In the genomic region with DNA sequence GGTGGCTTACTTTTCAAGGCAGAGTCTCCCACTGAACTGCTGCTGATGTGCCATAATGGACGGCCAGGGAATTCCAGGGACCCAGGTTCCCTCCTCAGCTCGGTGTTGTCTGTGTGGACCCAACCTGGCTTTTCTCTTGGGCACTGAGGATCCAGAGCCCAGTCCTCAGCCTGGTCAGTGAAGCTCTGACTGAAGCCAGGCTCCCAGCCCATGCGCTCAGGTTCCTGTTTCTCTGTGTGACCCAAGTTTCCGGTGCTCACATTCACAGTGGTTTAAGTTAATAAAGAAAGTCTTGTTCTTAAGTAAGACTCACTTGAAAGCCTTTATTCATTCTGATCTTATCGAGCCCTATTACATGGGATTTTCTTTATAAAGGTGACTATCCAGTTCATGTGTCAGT, we compare ENCODE assay signal across 30 mouse cellular contexts.
DNase-seq lines count a peak whose midpoint lies in the region; ATAC-seq and TF ChIP-seq lines count a peak whose summit lies in the region.
"Had no signal": no experiment of that assay in that cellular context is flagged by ENCODE, and none has a peak within 500 bp of the region (broad histone marks: within the 10 kb centered on the region; RNA-seq: fewer than 3 reads in every experiment).

No protein-coding gene starts in this region.

- H3K4me1 ChIP-seq in lung, adult 2 months (ENCODE audit: control insufficient read depth, insufficient read depth, low read length) = peaks cover 3% of the 10 kb centered on the region
- H3K4me1 ChIP-seq in neural tube, embryonic 15.5 days = peaks cover 14% of the 10 kb centered on the region
- H3K4me1 ChIP-seq: embryonic facial prominence, embryonic 13.5 days had no signal

- no peak overlapping the region for H3K4me3 ChIP-seq in lung, adult 2 months (replicated peaks; ENCODE audit: extremely low read depth, low read depth, low read length)
- H3K4me3 ChIP-seq in neural tube, embryonic 15.5 days (replicated peaks) = no peak overlapping the region
- H3K4me3 ChIP-seq: embryonic facial prominence, embryonic 10.5 days; embryonic facial prominence, embryonic 13.5 days; erythroblast, embryonic 14.5 days; forebrain, embryonic 12.5 days; forebrain, embryonic 15.5 days; heart, adult 2 months; heart, embryonic 10.5 days; heart, embryonic 13.5 days had no signal

- peak; percentile 5 for DNase-seq in lung, adult 2 months
- no peak for DNase-seq in lung, postnatal 10 days
- DNase-seq in left cerebral cortex, adult 18-20 months (ENCODE audit: low spot score in 2 of 2) = no peak
- DNase-seq in frontal cortex, adult 2 months (ENCODE audit: extremely low spot score in 1 of 2, low spot score in 1 of 2) = no peak
- DNase-seq: adrenal gland, adult 8-10 months; adrenal gland, postnatal 25 days; cerebellum, adult 18-20 months; cerebellum, adult 9-10 months; cerebellum, postnatal 14 days; embryo, embryonic 11 days; gastrocnemius, postnatal 10 days; gastrocnemius, postnatal 36 days; heart, adult 2 months; heart, postnatal 14 days; heart, postnatal 4 days had no signal

- H3K9ac ChIP-seq in neural tube, embryonic 15.5 days (replicated peaks) = no peak overlapping the region
- H3K9ac ChIP-seq: embryonic facial prominence, embryonic 13.5 days; forebrain, embryonic 12.5 days; forebrain, embryonic 15.5 days; heart, embryonic 13.5 days; hindbrain, embryonic 14.5 days had no signal

- 82% methylated on average over 5 of the region's 5 CpGs for WGBS in lung, adult 2 months
- 91% methylated on average over 5 of the region's 5 CpGs for WGBS in neural tube, embryonic 15.5 days

- peak; percentile 77 for ATAC-seq in granulocyte monocyte progenitor cell, adult 5-6 weeks (replicated peaks; ENCODE audit: poor library complexity, severe bottlenecking)
- ATAC-seq in megakaryocyte progenitor cell, adult 5-6 weeks (replicated peaks; ENCODE audit: poor library complexity) = peak; percentile 71
- no peak for ATAC-seq in neural tube, embryonic 15.5 days (ENCODE audit: low FRiP score)
- ATAC-seq: activated CD4-positive, CD25-positive, alpha-beta regulatory T cell, adult 4 months; CD4-positive, CD25-positive, alpha-beta regulatory T cell, adult 4 months; forebrain, embryonic 15.5 days; hindbrain, postnatal 0 days; inflammation-experienced regulatory T-cells, adult 6 months had no signal

- no peaks in the 10 kb centered on the region for H3K27me3 ChIP-seq in neural tube, embryonic 15.5 days (replicated peaks)
- H3K27me3 ChIP-seq: embryonic facial prominence, embryonic 13.5 days; forebrain, embryonic 12.5 days; forebrain, embryonic 15.5 days; heart, embryonic 13.5 days had no signal

- no peak for TF ChIP-seq POLR2A in lung, adult 2 months (IDR thresholded peaks at IDR 0.05; ENCODE audit: borderline replicate concordance, extremely low read depth, low read depth, low read length)

- H3K27ac ChIP-seq in neural tube, embryonic 15.5 days (replicated peaks) = no peak overlapping the region
- H3K27ac ChIP-seq: embryonic facial prominence, embryonic 10.5 days; embryonic facial prominence, embryonic 13.5 days; forebrain, embryonic 12.5 days; forebrain, embryonic 15.5 days; heart, adult 2 months; heart, embryonic 10.5 days; heart, embryonic 13.5 days; hindbrain, embryonic 14.5 days; hindbrain, postnatal 0 days had no signal

- no peak for TF ChIP-seq CTCF in lung, adult 2 months (IDR thresholded peaks at IDR 0.05; ENCODE audit: insufficient read depth, low read length)

- H3K36me3 ChIP-seq in neural tube, embryonic 15.5 days = peaks cover 3% of the 10 kb centered on the region

- H3K9me3 ChIP-seq in neural tube, embryonic 15.5 days (replicated peaks) = no peaks in the 10 kb centered on the region
- H3K9me3 ChIP-seq: embryonic facial prominence, embryonic 10.5 days; embryonic facial prominence, embryonic 13.5 days; forebrain, embryonic 12.5 days; forebrain, embryonic 15.5 days; heart, embryonic 10.5 days; heart, embryonic 13.5 days had no signal

- H3K4me2 ChIP-seq in neural tube, embryonic 15.5 days = no peak overlapping the region
- H3K4me2 ChIP-seq: embryonic facial prominence, embryonic 13.5 days; forebrain, embryonic 12.5 days; forebrain, embryonic 15.5 days; heart, embryonic 13.5 days; hindbrain, embryonic 14.5 days had no signal
